Mouse (Mus musculus) CH12.LX (cell line): ENCODE data around the gene Wdr12. TPM values are rescaled to one million over a fixed set of nuclear protein-coding genes. Genes with fewer than 3 reads are reported as not detected.

Experiments
- DNase-seq: peaks from one replicate; pipeline ENCODE4 v3.0.0-alpha.2; 2013; ENCODE audit errors: extremely low read depth
- H3K27ac ChIP-seq: 2 replicates; pipeline ENCODE4 v1.5.1; 2012; ENCODE audit warnings: low read depth, mild to moderate bottlenecking, control low read depth, moderate library complexity; ENCODE audit not compliant: insufficient read depth
- H3K27me3 ChIP-seq: replicated peaks from 2 replicates; pipeline ENCODE3; 2012; ENCODE audit warnings: inconsistent platforms
- H3K36me3 ChIP-seq, 2 experiments: replicated peaks in 1 of 2; 2 replicates each; pipeline versions ENCODE3 to v1.6.1; 2012; ENCODE audit warnings: inconsistent platforms in 1 of 2, low read length in 1 of 2, mild to moderate bottlenecking in 1 of 2, mixed read lengths in 1 of 2, moderate library complexity in 1 of 2; ENCODE audit not compliant: control insufficient read depth in 1 of 2, insufficient read depth in 1 of 2
- H3K4me1 ChIP-seq, 2 experiments: 2 replicates each; pipeline ENCODE4 v1.6.1; 2012; ENCODE audit warnings: inconsistent platforms in 1 of 2, moderate library complexity in 1 of 2; ENCODE audit not compliant: insufficient read depth in 2 of 2, control insufficient read depth in 1 of 2
- H3K4me2 ChIP-seq: 2 replicates; pipeline ENCODE4 v1.6.1; 2012; ENCODE audit warnings: low read depth, mild to moderate bottlenecking, control low read depth; ENCODE audit not compliant: poor library complexity, insufficient read depth, severe bottlenecking
- H3K4me3 ChIP-seq, 3 experiments: fragments of 150-350 bp in 1 of 3; sonication (generic) in 1 of 3; replicated peaks in 1 of 3; 2 replicates each; pipeline versions ENCODE3 to v1.5.1; 2011 to 2012; ENCODE audit warnings: low read depth in 2 of 3, low read length in 2 of 3, mild to moderate bottlenecking in 2 of 3, moderate library complexity in 2 of 3, control low read depth in 1 of 3, improper control_type of control experiment in 1 of 3, inconsistent platforms in 1 of 3, mixed read lengths in 1 of 3; ENCODE audit not compliant: poor library complexity in 1 of 3
- H3K79me2 ChIP-seq: replicated peaks from 2 replicates; pipeline ENCODE4 v1.6.1; 2012; ENCODE audit warnings: mild to moderate bottlenecking, moderate library complexity; ENCODE audit not compliant: control insufficient read depth, poor library complexity, insufficient read depth, severe bottlenecking; ENCODE audit errors: extremely low read depth
- H3K9ac ChIP-seq: 2 replicates; pipeline ENCODE4 v1.6.1; 2012; ENCODE audit warnings: low read depth, mild to moderate bottlenecking, control low read depth, moderate library complexity; ENCODE audit not compliant: insufficient read depth
- H3K9me3 ChIP-seq: replicated peaks from 2 replicates; pipeline ENCODE3; 2012; ENCODE audit warnings: low read length, inconsistent platforms, mixed read lengths
- BHLHE40 ChIP-seq: IDR thresholded peaks from 2 replicates; pipeline ENCODE4 v1.6.1; 2011; ENCODE audit warnings: mild to moderate bottlenecking, low read depth, low read length, improper control_type of control experiment
- CHD2 ChIP-seq: IDR thresholded peaks from 2 replicates; pipeline ENCODE4 v1.6.1; 2011; ENCODE audit warnings: low read length, improper control_type of control experiment
- E2F4 ChIP-seq: IDR thresholded peaks from 2 replicates; pipeline ENCODE4 v1.6.1; 2011; ENCODE audit warnings: low read depth, low read length, improper control_type of control experiment; ENCODE audit not compliant: insufficient replicate concordance
- ELF1 ChIP-seq: IDR thresholded peaks from 2 replicates; pipeline ENCODE4 v1.6.1; 2014; ENCODE audit warnings: low read depth, mild to moderate bottlenecking, inconsistent platforms, low read length, improper control_type of control experiment
- HCFC1 ChIP-seq: IDR thresholded peaks from 2 replicates; pipeline ENCODE4 v1.6.1; 2012; ENCODE audit warnings: low read depth, mild to moderate bottlenecking, inconsistent platforms, low read length, improper control_type of control experiment
- IRF4 ChIP-seq: IDR thresholded peaks from 2 replicates; pipeline ENCODE4 v1.6.1; 2014; ENCODE audit warnings: low read depth, mild to moderate bottlenecking, inconsistent platforms, low read length, improper control_type of control experiment
- KAT2A ChIP-seq: IDR thresholded peaks from 2 replicates; pipeline ENCODE4 v1.6.1; 2012; ENCODE audit warnings: low read length, improper control_type of control experiment, inconsistent platforms; ENCODE audit not compliant: insufficient replicate concordance
- MAX ChIP-seq: IDR thresholded peaks from 2 replicates; pipeline ENCODE4 v1.6.1; 2011; ENCODE audit warnings: low read length, improper control_type of control experiment
- MAZ ChIP-seq: IDR thresholded peaks from 2 replicates; pipeline ENCODE4 v1.6.1; 2012; ENCODE audit warnings: low read depth, mild to moderate bottlenecking, inconsistent platforms, low read length, improper control_type of control experiment, moderate library complexity
- MEF2A ChIP-seq: IDR thresholded peaks from 2 replicates; pipeline ENCODE4 v1.6.1; 2014; ENCODE audit warnings: low read depth, mild to moderate bottlenecking, inconsistent platforms, low read length, improper control_type of control experiment, borderline replicate concordance
- MXI1 ChIP-seq: IDR thresholded peaks from 2 replicates; pipeline ENCODE4 v1.6.1; 2011; ENCODE audit warnings: mild to moderate bottlenecking, low read depth, low read length, improper control_type of control experiment
- MYC ChIP-seq: IDR thresholded peaks from 2 replicates; pipeline ENCODE4 v1.6.1; 2011; ENCODE audit warnings: low read depth, mild to moderate bottlenecking, improper control_type of control experiment, low read length
- NELFE ChIP-seq: IDR thresholded peaks from 2 replicates; pipeline ENCODE4 v1.6.1; 2011; ENCODE audit warnings: low read depth, low read length, improper control_type of control experiment
- NRF1 ChIP-seq: IDR thresholded peaks from 2 replicates; pipeline ENCODE4 v1.6.1; 2014; ENCODE audit warnings: low read depth, mild to moderate bottlenecking, inconsistent platforms, low read length, improper control_type of control experiment, moderate library complexity
- PAX5 ChIP-seq: IDR thresholded peaks from 2 replicates; pipeline ENCODE4 v1.6.1; 2012; ENCODE audit warnings: low read length, inconsistent platforms, mixed read lengths
- POLR2A ChIP-seq: IDR thresholded peaks from 2 replicates; pipeline ENCODE4 v1.6.1; 2011; ENCODE audit warnings: low read depth, mild to moderate bottlenecking, improper control_type of control experiment, low read length
- POLR2AphosphoS2 ChIP-seq: IDR thresholded peaks from 2 replicates; pipeline ENCODE4 v1.6.1; 2011; ENCODE audit warnings: low read depth, low read length, improper control_type of control experiment
- TBP ChIP-seq: conservative IDR thresholded peaks from 2 replicates; pipeline ENCODE4 v1.6.1; 2011; ENCODE audit warnings: low read depth, low read length, improper control_type of control experiment
- TCF12 ChIP-seq: IDR thresholded peaks from 2 replicates; pipeline ENCODE4 v1.6.1; 2014; ENCODE audit warnings: low read depth, mild to moderate bottlenecking, inconsistent platforms, low read length, improper control_type of control experiment
- UBTF ChIP-seq: IDR thresholded peaks from 2 replicates; pipeline ENCODE4 v1.6.1; 2012; ENCODE audit warnings: low read depth, mild to moderate bottlenecking, inconsistent platforms, low read length, improper control_type of control experiment, moderate library complexity
- USF2 ChIP-seq: conservative IDR thresholded peaks from 2 replicates; pipeline ENCODE4 v1.6.1; 2011; ENCODE audit warnings: low read depth, low read length, improper control_type of control experiment
- ZC3H11A ChIP-seq: IDR thresholded peaks from 2 replicates; pipeline ENCODE4 v1.6.1; 2012; ENCODE audit warnings: low read depth, mild to moderate bottlenecking, inconsistent platforms, low read length, improper control_type of control experiment
- ZKSCAN1 ChIP-seq: IDR thresholded peaks from 2 replicates; pipeline ENCODE4 v1.6.1; 2012; ENCODE audit warnings: low read depth, inconsistent platforms, low read length, improper control_type of control experiment, borderline replicate concordance
- ZMIZ1 ChIP-seq: IDR thresholded peaks from 2 replicates; pipeline ENCODE4 v1.6.1; 2012; ENCODE audit warnings: low read depth, mild to moderate bottlenecking, inconsistent platforms, low read length, improper control_type of control experiment
- dilution Hi-C: fragments of 300-500 bp; cut with MboI; formaldehyde crosslinking; loops from 2 replicates; pipeline ENCODE4 v1.14.3; 2020; ENCODE audit warnings: low sequenced_read_pairs; ENCODE audit not compliant: extremely low pct_unique_long_range_greater_than_20kb, extremely low pct_ligation_motif_present
- in situ Hi-C: fragments of 300-500 bp; cut with MboI; formaldehyde crosslinking; loops from 3 replicates; pipeline ENCODE4 v1.14.3; 2019; ENCODE audit warnings: low sequenced_read_pairs, low pct_ligation_motif_present, low pct_unique_long_range_greater_than_20kb, mixed read lengths
- polyA plus RNA-seq: library from polyadenylated mRNA; unstranded; fragments of >175 nt; gene quantifications from 2 replicates; pipeline ENCODE4 v1.2.1, GENCODE M21; 2012; ENCODE audit warnings: low read depth; ENCODE audit not compliant: insufficient read length
- total RNA-seq, 2 experiments: library from RNA; depleted of rRNA; stranded (reverse); fragments of 300-350 nt in 1 of 2; fragments of >200 nt in 1 of 2; gene quantifications; 2 replicates each; pipeline ENCODE4 v1.2.3; 2012 to 2014

The Wdr12 gene
- 58.7 and 76.9 TPM in 2 replicates for total RNA-seq (2012; rRNA removed)
- 107 and 116 TPM in 2 replicates for total RNA-seq (2014; rRNA removed)
- polyA plus RNA-seq = 97.4 and 112 TPM in 2 replicates

DNA sequence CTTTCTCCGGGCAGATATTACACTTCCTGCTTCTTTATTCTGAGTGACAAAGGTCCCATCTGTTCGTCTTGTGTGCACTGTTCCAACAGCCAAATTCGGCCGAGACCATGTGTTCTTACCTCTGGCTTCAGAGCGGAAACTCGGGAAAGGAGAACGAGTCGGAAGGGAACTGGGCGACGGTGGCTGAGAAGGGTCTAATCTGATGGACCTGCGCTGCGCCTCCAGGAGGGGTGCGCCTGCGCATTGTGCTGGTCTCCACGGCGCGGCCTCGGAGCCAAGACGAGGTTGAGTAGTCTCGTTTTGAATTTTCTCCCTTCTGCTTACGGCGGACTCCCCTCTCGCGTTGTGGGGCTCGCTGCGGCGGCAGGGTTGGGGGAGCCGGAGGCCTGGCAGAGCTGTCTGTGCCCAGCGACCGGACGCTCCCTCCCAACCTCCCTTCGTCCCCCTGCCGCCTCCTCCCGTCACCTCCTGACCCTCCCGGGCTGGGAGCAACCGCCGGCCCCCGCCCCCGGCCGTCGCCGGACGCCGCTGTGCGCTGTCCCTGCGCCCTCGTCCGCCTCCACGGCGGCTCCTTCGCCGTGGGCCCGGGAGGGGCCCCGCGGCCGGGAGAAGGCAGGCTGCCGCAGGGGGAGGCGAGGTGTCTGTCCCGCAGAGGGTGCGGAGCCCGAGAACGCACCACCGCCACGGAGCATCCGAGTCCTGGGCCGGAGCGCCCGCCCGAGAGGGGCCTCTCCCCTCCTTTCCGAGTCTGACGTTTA, at the start of gene Wdr12, which contains the start of gene Carf:
TSS of gene Wdr12 (minus strand) at position 622 of the 758 bp plus-strand sequence.
TSS of gene Carf (plus strand) at position 224 of the 758 bp plus-strand sequence.
- peaks cover 31% of the 10 kb centered on the region for H3K79me2 ChIP-seq
- no peaks in the 10 kb centered on the region for H3K9me3 ChIP-seq
- H3K9ac ChIP-seq = peak within 1 kb of the TSS; percentile 75
- TF ChIP-seq CHD2 (no peak), POLR2A (peak; percentile 87), MEF2A (peak; percentile 62; the same call in 1 of the 2 replicates), POLR2AphosphoS2 (peak; percentile 92), TBP (peak; percentile 75; the same call in 1 of the 2 replicates), NELFE (peak; percentile 90), KAT2A (no peak), MAX (peak; percentile 96), MAZ (peak; percentile 76; the same call in 1 of the 2 replicates), ELF1 (peak; percentile 90), ZMIZ1 (peak; percentile 66; the same call in 1 of the 2 replicates), E2F4 (no peak), BHLHE40 (no peak), UBTF (peak; percentile 93), IRF4 (peak; percentile 52; the same call in 1 of the 2 replicates), MYC (peak; percentile 97), NRF1 (peak; percentile 97), HCFC1 (peak; percentile 80), TCF12 (peak; percentile 76), MXI1 (peak; percentile 88)
- H3K27me3 ChIP-seq = no peaks in the 10 kb centered on the region
- peak within 1 kb of the TSS; percentile 88 for H3K4me2 ChIP-seq
- DNase-seq = peak; percentile 96
- peak within 1 kb of the TSS; percentile 78 for H3K27ac ChIP-seq
- dilution Hi-C loops (no loop called here), in situ Hi-C loops (no loop called here)
- H3K4me3 ChIP-seq = peak within 1 kb of the TSS; percentile 81 to 88 (median 83)
- peaks cover 16 to 23% of the 10 kb centered on the region in 2 experiments for H3K36me3 ChIP-seq
- H3K4me1 ChIP-seq = peaks cover 2 to 17% of the 10 kb centered on the region in 2 experiments; a peak in 2 of 4 replicates

DNA sequence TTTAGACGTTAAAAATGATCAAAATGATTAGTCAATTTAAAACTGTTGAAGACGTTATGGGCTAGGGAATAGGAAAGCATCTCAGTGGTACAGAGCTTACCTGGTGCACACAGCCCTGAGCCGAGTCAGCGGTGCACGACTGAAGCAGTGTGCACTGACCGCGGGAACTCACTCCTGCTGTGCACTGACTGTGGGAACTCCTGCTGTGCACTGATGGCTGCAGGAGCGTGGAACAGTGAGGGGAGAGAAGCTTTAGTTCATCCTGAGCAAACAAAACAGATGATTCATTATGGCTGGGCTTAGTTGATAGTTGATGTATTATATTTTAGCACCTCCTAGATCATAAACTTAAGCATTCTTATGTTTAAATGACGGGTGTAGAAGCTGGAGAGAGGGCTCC, 38.9 kb upstream of the Wdr12 start:
- Histone ChIP-seq H3K9ac (no peak overlapping the region), H3K27ac (no peak overlapping the region), H3K4me3 (no peak overlapping the region), H3K4me2 (no peak overlapping the region), H3K9me3 (no peaks in the 10 kb centered on the region), H3K4me1 (no peaks in the 10 kb centered on the region), H3K36me3 (peaks cover 2 to 7% of the 10 kb centered on the region in 2 experiments), H3K27me3 (no peaks in the 10 kb centered on the region), H3K79me2 (no peaks in the 10 kb centered on the region)
- in situ Hi-C loops (no loop called here), dilution Hi-C loops (no loop called here)
- DNase-seq = no peak
- TF ChIP-seq ZKSCAN1 (no peak), ZC3H11A (no peak), BHLHE40 (no peak), USF2 (no peak), PAX5 (no peak)
